Mouse (Mus musculus): ENCODE data around the gene 4933430I17Rik. TPM values are rescaled to one million over a fixed set of nuclear protein-coding genes. Genes with fewer than 3 reads are reported as not detected.

Gene 4933430I17Rik
- polyA plus RNA-seq, 2 experiments, result 0.35 to 0.54 TPM

DNA sequence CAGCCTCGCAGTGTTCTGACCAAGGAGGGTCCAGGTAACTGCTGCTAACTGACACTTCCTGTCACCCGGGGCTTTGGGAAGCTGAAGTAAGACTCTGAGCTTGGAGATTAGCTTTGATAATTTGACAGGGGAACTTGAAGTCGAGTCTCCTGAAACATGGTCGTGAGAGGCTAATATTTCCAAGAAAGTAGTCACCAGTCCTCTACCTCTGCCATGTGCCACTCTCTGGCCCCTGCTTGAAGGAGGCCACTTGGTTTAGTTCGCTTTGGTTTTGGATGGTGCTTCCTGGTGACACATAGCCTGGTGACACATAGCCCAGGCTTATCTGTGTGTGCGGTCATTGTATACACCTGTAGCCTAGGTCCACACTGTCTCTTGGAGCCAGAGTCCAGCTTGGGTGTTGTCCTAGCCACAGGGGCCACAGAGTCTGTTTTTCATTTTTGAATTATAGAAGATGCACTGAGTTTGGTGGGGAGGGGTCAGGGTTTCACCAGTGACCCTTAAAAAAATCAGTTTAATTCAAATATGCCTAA is 34.7 kb downstream of the 4933430I17Rik start, which contains the start of gene Rgs3:
Rgs3 (plus strand) TSS at position 51 of the 533 bp plus-strand sequence.
- Histone ChIP-seq H3K9me3 (ENCODE audit: control insufficient read depth, low read length) (no peaks in the 10 kb centered on the region), H3K4me2 (replicated peaks; ENCODE audit: low read depth, low read length, severe bottlenecking) (no peak within 1 kb of the TSS), H3K36me3 (ENCODE audit: control insufficient read depth, insufficient read depth, low read length) (no peaks in the 10 kb centered on the region), H3K4me1 (ENCODE audit: control insufficient read depth, insufficient read depth, low read length) (0 out of 2 replicates have a peak, but pooled peaks cover 5% of the 10 kb centered on the region), H3K9ac (ENCODE audit: low read depth, low read length, severe bottlenecking) (no peak within 1 kb of the TSS), H3K4me3 (replicated peaks; ENCODE audit: low read length) (no peak within 1 kb of the TSS), H3K27me3 (ENCODE audit: control insufficient read depth, insufficient read depth, low read length) (no peaks in the 10 kb centered on the region), H3K27ac (replicated peaks; ENCODE audit: low read depth, low read length) (no peak within 1 kb of the TSS)
- TF ChIP-seq POLR2A (IDR thresholded peaks at IDR 0.05; ENCODE audit: borderline replicate concordance, extremely low read depth, insufficient read depth, insufficient read length), result no peak
- ATAC-seq (ENCODE audit: low FRiP score, low read depth), result no peak
- no peak for DNase-seq (ENCODE audit: low spot score)
- 55% methylated on average over 6 of the region's 6 CpGs for WGBS

DNA sequence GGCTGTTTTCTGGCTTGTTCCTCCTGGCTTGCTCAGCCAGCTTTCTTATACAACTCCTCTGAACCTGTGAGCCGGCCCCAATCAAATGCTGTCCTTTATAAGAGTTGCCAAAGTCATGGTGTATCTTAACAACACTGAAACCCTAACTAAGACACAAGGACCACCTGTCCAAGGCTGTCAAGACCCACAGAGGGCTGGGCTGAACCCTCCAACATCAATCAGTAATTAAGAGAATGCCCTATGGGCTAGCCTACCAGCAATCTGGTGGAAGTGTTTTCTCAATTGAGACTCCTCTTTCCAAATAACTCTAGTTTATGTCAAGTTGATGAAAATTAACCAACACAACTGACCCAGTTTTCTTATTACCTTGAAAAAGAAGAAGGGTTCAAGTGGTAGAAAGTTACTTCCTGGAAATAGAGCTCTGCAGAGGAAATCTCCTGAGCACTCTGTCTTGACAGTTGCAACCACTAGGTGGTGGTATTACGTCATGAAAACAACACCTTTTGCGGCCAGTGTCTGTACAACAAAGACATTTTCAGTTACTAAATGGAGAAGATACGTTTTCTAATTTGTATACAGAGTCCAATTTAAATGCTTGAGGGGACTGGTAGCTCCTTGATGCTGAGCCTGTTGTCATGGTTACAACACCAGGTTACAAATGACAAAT is 35.9 kb downstream of the 4933430I17Rik start:
- Histone ChIP-seq H3K4me2 (replicated peaks; ENCODE audit: low read depth, low read length, severe bottlenecking) (no peak overlapping the region), H3K27me3 (ENCODE audit: control insufficient read depth, insufficient read depth, low read length) (no peaks in the 10 kb centered on the region), H3K4me1 (ENCODE audit: control insufficient read depth, insufficient read depth, low read length) (0 out of 2 replicates have a peak, but pooled peaks cover 5% of the 10 kb centered on the region), H3K36me3 (ENCODE audit: control insufficient read depth, insufficient read depth, low read length) (no peaks in the 10 kb centered on the region), H3K9ac (ENCODE audit: low read depth, low read length, severe bottlenecking) (no peak overlapping the region), H3K4me3 (replicated peaks; ENCODE audit: low read length) (no peak overlapping the region), H3K9me3 (ENCODE audit: control insufficient read depth, low read length) (no peaks in the 10 kb centered on the region), H3K27ac (replicated peaks; ENCODE audit: low read depth, low read length) (no peak overlapping the region)
- DNase-seq (ENCODE audit: low spot score), result peak; percentile 84
- WGBS, result 21% methylated on average over 4 of the region's 4 CpGs
- peak; percentile 80; the same call in 1 of the 2 replicates for ATAC-seq (ENCODE audit: low FRiP score, low read depth)
- no peak for TF ChIP-seq POLR2A (IDR thresholded peaks at IDR 0.05; ENCODE audit: borderline replicate concordance, extremely low read depth, insufficient read depth, insufficient read length)

DNA sequence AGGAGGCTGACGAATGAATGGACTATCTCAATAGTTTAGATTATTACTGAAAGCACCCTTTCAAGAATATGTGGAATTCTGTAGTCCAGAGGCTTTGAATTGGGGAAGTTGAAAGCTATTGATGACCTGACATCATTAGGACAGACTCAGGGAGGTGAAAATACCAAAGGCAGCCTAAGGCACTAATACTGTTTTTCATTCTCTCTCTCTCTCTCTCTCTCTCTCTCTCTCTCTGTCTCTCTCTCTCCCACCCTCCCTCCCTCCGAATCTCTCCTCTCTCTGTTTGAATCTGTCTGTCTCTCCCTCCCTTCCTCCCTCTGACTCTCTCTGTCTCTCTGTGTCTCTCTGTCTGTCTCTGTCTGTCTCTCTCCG is 36.4 kb downstream of the 4933430I17Rik start:
- Histone ChIP-seq H3K9ac (ENCODE audit: low read depth, low read length, severe bottlenecking) (no peak overlapping the region), H3K4me1 (ENCODE audit: control insufficient read depth, insufficient read depth, low read length) (0 out of 2 replicates have a peak, but pooled peaks cover 5% of the 10 kb centered on the region), H3K9me3 (ENCODE audit: control insufficient read depth, low read length) (no peaks in the 10 kb centered on the region), H3K27ac (replicated peaks; ENCODE audit: low read depth, low read length) (no peak overlapping the region), H3K4me3 (replicated peaks; ENCODE audit: low read length) (no peak overlapping the region), H3K27me3 (ENCODE audit: control insufficient read depth, insufficient read depth, low read length) (no peaks in the 10 kb centered on the region), H3K4me2 (replicated peaks; ENCODE audit: low read depth, low read length, severe bottlenecking) (no peak overlapping the region), H3K36me3 (ENCODE audit: control insufficient read depth, insufficient read depth, low read length) (no peaks in the 10 kb centered on the region)
- ATAC-seq (ENCODE audit: low FRiP score, low read depth) (no peak; the same call in 1 of the 2 replicates), DNase-seq (ENCODE audit: low spot score) (no peak)
- 59% methylated on average over 3 of the region's 3 CpGs for WGBS
- no peak for TF ChIP-seq POLR2A (IDR thresholded peaks at IDR 0.05; ENCODE audit: borderline replicate concordance, extremely low read depth, insufficient read depth, insufficient read length)

DNA sequence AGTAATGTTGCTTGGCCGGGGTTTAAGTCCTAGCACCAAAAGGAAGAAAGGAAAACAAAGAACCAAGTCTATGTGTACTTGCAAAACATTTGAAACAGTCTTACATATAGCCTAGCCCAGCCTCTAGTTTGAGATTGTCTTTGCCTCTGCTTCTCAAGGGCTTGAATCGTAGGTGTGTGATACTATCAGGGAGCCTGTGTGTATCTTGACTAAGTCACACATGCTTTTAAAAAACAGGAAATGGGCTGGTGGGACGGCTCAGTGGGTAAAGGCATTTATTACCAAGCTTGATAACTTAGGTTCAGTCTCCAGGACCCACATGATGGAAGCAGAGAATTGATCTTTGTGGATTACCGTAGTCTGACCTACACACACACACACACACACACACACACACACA is 36.8 kb downstream of the 4933430I17Rik start:
- H3K4me3 ChIP-seq (replicated peaks; ENCODE audit: low read length), result no peak overlapping the region
- H3K4me2 ChIP-seq (replicated peaks; ENCODE audit: low read depth, low read length, severe bottlenecking), result no peak overlapping the region
- no peaks in the 10 kb centered on the region for H3K9me3 ChIP-seq (ENCODE audit: control insufficient read depth, low read length)
- no peak for DNase-seq (ENCODE audit: low spot score)
- no peaks in the 10 kb centered on the region for H3K36me3 ChIP-seq (ENCODE audit: control insufficient read depth, insufficient read depth, low read length)
- no peak overlapping the region for H3K9ac ChIP-seq (ENCODE audit: low read depth, low read length, severe bottlenecking)
- H3K27ac ChIP-seq (replicated peaks; ENCODE audit: low read depth, low read length), result no peak overlapping the region
- H3K27me3 ChIP-seq (ENCODE audit: control insufficient read depth, insufficient read depth, low read length), result no peaks in the 10 kb centered on the region
- no peak for ATAC-seq (ENCODE audit: low FRiP score, low read depth)
- 0 out of 2 replicates have a peak, but pooled peaks cover 5% of the 10 kb centered on the region for H3K4me1 ChIP-seq (ENCODE audit: control insufficient read depth, insufficient read depth, low read length)
- TF ChIP-seq POLR2A (IDR thresholded peaks at IDR 0.05; ENCODE audit: borderline replicate concordance, extremely low read depth, insufficient read depth, insufficient read length), result no peak
- WGBS, result 71% methylated on average over 4 of the region's 4 CpGs

DNA sequence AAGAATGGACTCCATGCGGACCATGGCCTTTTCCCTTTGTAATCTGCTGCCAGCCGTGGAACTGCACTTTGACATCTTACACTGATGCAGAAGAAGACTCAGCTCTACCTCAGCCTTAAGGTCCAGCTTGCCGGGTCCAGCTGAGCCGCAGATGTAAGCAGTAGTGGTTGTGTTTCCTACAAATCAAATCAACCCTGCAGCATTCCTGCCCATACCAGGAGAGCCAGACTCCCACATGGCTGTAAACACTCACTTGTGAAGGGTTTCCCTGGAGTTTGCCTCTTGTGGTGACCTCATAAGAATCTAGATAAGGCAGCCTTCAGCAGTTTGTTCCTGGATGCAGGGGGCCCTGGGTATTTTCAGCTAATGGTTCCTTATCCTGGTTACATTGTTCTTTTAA is 41.4 kb downstream of the 4933430I17Rik start:
- H3K9ac ChIP-seq (ENCODE audit: low read depth, low read length, severe bottlenecking), result no peak overlapping the region
- no peaks in the 10 kb centered on the region for H3K9me3 ChIP-seq (ENCODE audit: control insufficient read depth, low read length)
- TF ChIP-seq POLR2A (IDR thresholded peaks at IDR 0.05; ENCODE audit: borderline replicate concordance, extremely low read depth, insufficient read depth, insufficient read length), result no peak
- H3K4me3 ChIP-seq (replicated peaks; ENCODE audit: low read length), result no peak overlapping the region
- ATAC-seq (ENCODE audit: low FRiP score, low read depth), result no peak
- no peak overlapping the region for H3K4me2 ChIP-seq (replicated peaks; ENCODE audit: low read depth, low read length, severe bottlenecking)
- H3K27ac ChIP-seq (replicated peaks; ENCODE audit: low read depth, low read length), result no peak overlapping the region
- no peak for DNase-seq (ENCODE audit: low spot score)
- no peaks in the 10 kb centered on the region for H3K27me3 ChIP-seq (ENCODE audit: control insufficient read depth, insufficient read depth, low read length)
- H3K4me1 ChIP-seq (ENCODE audit: control insufficient read depth, insufficient read depth, low read length), result no peaks in the 10 kb centered on the region
- H3K36me3 ChIP-seq (ENCODE audit: control insufficient read depth, insufficient read depth, low read length), result no peaks in the 10 kb centered on the region
- WGBS, result 73% methylated on average over 4 of the region's 4 CpGs
